Mouse (Mus musculus) hindbrain, embryonic 11.5 days (tissue): ENCODE measurements around the gene Tmcc1. TPM values are rescaled to one million over a fixed set of nuclear protein-coding genes. Genes with fewer than 3 reads are reported as not detected.

ENCODE experiments used
- ATAC-seq: fragments of 200-750 bp; cut with Nextera tagmentation; 2 replicates; pipeline ENCODE4 v1.8.0; 2017; ENCODE audit warnings: mild to moderate bottlenecking, moderate TSS enrichment, moderate library complexity; ENCODE audit not compliant: low FRiP score
- DNase-seq: peaks from one replicate; pipeline ENCODE4 v3.0.0-alpha.2; 2015; ENCODE audit warnings: low spot score
- H3K27ac ChIP-seq: fragments of 300-500 bp; sonication (generic); 2 replicates; pipeline ENCODE4 v1.5.1; 2014; ENCODE audit warnings: mild to moderate bottlenecking, low read depth, low read length
- H3K27me3 ChIP-seq: fragments of 300-500 bp; sonication (generic); 2 replicates; pipeline ENCODE4 v1.6.1; 2014; ENCODE audit warnings: mild to moderate bottlenecking, low read length, moderate library complexity, mixed read lengths; ENCODE audit not compliant: control insufficient read depth, insufficient read depth
- H3K36me3 ChIP-seq: fragments of 300-500 bp; sonication (generic); 2 replicates; pipeline ENCODE4 v1.6.1; 2014; ENCODE audit warnings: mild to moderate bottlenecking, low read length, moderate library complexity, mixed read lengths; ENCODE audit not compliant: control insufficient read depth, insufficient read depth
- H3K4me1 ChIP-seq: fragments of 300-500 bp; sonication (generic); replicated peaks from 2 replicates; pipeline ENCODE4 v1.6.1; 2014; ENCODE audit warnings: low read length, mixed read lengths; ENCODE audit not compliant: control insufficient read depth, insufficient read depth
- H3K4me2 ChIP-seq: fragments of 300-500 bp; sonication (generic); replicated peaks from 2 replicates; pipeline ENCODE4 v1.6.1; 2014; ENCODE audit warnings: mild to moderate bottlenecking, low read depth, low read length
- H3K4me3 ChIP-seq: fragments of 300-500 bp; sonication (generic); 2 replicates; pipeline ENCODE4 v1.5.1; 2014; ENCODE audit warnings: low read depth, low read length
- H3K9ac ChIP-seq: fragments of 300-500 bp; sonication (generic); 2 replicates; pipeline ENCODE4 v1.6.1; 2014; ENCODE audit warnings: low read depth, low read length
- H3K9me3 ChIP-seq: fragments of 300-500 bp; sonication (generic); 2 replicates; pipeline ENCODE4 v1.6.1; 2016; ENCODE audit warnings: low read length; ENCODE audit not compliant: control insufficient read depth
- WGBS: fragments of 180-500 bp; shearing (Covaris S2); extraction: QIAGEN DNeasy Blood & Tissue Kit; methylation state at CpG from one replicate; pipeline ENCODE4 v1.1.7; 2014; 5-methylcytosine and 5-hydroxymethylcytosine counted together
- polyA plus RNA-seq: library from polyadenylated mRNA; unstranded; fragments of >200 nt; fragmentation: Nextera tagmentation; extraction: Ambion mirVana; gene quantifications from 2 replicates; pipeline ENCODE4 v1.2.1, GENCODE M21; 2014

Gene Tmcc1
- polyA plus RNA-seq, 1 experiment from 2014 or later = 23.4 TPM

DNA sequence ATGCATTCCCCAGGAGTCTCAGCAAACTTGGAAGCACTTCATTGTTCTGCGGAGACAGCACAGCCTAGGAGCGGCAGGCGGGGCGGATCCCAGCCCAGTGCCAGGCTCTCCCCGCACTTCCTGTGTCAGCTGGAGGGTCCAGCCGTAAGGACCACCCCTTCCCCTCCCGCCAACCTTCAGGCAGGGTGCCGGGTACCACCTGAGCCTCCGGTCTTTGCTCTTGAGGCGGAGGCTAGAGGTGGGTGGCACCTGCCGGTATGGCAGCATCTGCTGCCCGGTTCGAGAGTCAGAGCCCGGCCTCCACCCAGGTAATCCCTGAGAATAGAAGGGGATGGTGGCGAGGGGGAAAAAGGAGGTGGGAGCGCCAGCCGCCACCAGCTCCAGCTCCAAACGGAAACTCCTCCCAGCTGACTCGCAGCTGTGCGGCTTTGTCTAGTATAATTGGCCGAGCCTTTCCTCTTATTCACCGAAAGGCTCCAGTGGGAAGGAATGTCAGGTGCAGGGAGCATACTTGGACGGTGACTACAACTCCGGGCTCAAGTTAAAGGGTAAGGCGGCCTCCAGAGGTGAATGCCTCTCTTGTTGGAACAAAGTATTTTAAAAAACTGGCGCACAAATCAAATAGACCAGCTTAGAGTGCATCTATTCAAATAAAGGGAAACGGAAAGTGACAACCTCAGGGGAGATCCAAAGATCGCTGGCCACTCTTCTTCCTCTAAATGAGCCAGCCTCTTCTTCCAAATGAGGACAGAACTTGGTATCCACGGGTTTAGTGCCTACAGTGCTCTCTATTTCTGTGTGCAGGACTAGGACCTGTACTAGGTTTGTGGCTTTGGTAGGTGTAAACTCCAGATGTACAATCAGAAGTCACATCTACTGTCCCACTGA lies 85.6 kb downstream of the Tmcc1 start:
- peaks cover 3% of the 10 kb centered on the region; the same call in 1 of the 2 replicates for H3K4me1 ChIP-seq
- H3K36me3 ChIP-seq = no peaks in the 10 kb centered on the region
- DNase-seq (peak; percentile 79), ATAC-seq (peak; percentile 98)
- H3K27ac ChIP-seq = peak overlapping the region; percentile 88
- H3K4me2 ChIP-seq = peak overlapping the region; percentile 76
- no peaks in the 10 kb centered on the region for H3K9me3 ChIP-seq
- under 1% methylated on average over 29 of the region's 29 CpGs for WGBS
- H3K9ac ChIP-seq = peak overlapping the region; percentile 78
- peak overlapping the region; percentile 65 for H3K4me3 ChIP-seq
- H3K27me3 ChIP-seq = no peaks in the 10 kb centered on the region

GRCm38 (mm10) chr6:116106967-116107470 lies 86.3 kb downstream of the Tmcc1 start:
- Histone ChIP-seq H3K9ac (peak overlapping the region; percentile 78), H3K4me1 (peaks cover 3% of the 10 kb centered on the region; the same call in 1 of the 2 replicates), H3K36me3 (no peaks in the 10 kb centered on the region), H3K27me3 (no peaks in the 10 kb centered on the region), H3K9me3 (no peaks in the 10 kb centered on the region), H3K4me3 (peak overlapping the region; percentile 65), H3K4me2 (peak overlapping the region; percentile 76), H3K27ac (peak overlapping the region; percentile 88)
- peak; percentile 62; the same call in 1 of the 2 replicates for ATAC-seq
- under 1% methylated on average over 6 of the region's 6 CpGs for WGBS
- DNase-seq = no peak

DNA sequence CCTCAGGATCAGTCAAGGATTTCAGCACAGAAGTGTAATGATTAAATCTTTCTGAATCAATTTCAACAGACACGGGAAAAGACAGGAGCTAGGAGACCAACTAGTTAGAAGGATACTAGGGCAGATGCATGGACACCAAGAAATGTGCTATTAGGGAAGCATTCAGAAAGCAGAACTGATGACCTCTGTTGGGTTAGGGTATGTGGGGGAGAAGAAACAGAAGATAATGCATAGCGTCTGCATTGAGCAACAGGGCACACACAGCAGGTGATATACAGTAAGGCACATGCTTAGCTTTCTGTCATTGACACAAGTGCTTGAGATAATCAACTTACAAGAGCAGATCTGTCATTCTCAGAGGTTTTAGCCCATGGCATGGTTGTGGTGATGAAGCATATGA lies 95.7 kb downstream of the Tmcc1 start:
- Histone ChIP-seq H3K9me3 (no peaks in the 10 kb centered on the region), H3K4me3 (no peak overlapping the region), H3K4me2 (no peak overlapping the region), H3K27me3 (no peaks in the 10 kb centered on the region), H3K27ac (no peak overlapping the region), H3K4me1 (no peaks in the 10 kb centered on the region), H3K36me3 (no peaks in the 10 kb centered on the region), H3K9ac (no peak overlapping the region)
- DNase-seq = no peak
- WGBS = 87% methylated on average over 2 of the region's 2 CpGs
- no peak for ATAC-seq

- Histone ChIP-seq H3K9me3 (no peaks in the 10 kb centered on the region), H3K9ac (no peak overlapping the region), H3K4me2 (no peak overlapping the region), H3K27me3 (no peaks in the 10 kb centered on the region), H3K4me1 (no peaks in the 10 kb centered on the region), H3K36me3 (no peaks in the 10 kb centered on the region), H3K4me3 (no peak overlapping the region), H3K27ac (no peak overlapping the region)
- DNase-seq = no peak
- ATAC-seq = no peak
Observed at GRCm38 (mm10) chr6:116089402-116089801, 103.9 kb downstream of the Tmcc1 start.

DNA sequence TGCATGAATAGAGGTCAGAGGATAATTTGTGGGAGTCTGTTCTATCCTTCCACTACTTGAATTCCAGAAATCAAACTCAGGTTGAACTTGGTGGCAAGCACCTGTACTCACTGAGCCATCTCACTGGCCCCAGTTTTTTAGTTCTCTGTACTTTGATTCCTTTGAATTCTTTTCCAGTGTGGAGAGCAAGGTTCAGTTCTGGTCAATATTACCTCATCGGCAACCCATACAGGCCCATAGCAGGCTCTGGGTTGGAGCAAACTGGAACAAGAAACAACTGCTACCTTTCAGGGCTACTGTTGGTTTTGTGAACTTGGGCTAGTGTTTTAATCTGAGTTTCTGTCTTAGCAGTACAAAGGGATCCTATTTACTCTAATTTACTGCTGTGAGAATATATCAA lies 107.2 kb downstream of the Tmcc1 start:
- no peak for DNase-seq
- no peaks in the 10 kb centered on the region for H3K9me3 ChIP-seq
- H3K4me3 ChIP-seq = no peak overlapping the region
- H3K9ac ChIP-seq = no peak overlapping the region
- no peaks in the 10 kb centered on the region for H3K27me3 ChIP-seq
- H3K27ac ChIP-seq = no peak overlapping the region
- no peak overlapping the region for H3K4me2 ChIP-seq
- H3K4me1 ChIP-seq = no peaks in the 10 kb centered on the region
- no peaks in the 10 kb centered on the region for H3K36me3 ChIP-seq
- WGBS = 90% methylated on average over 1 of the region's 1 CpGs
- ATAC-seq = no peak

- Histone ChIP-seq H3K4me2 (no peak overlapping the region), H3K36me3 (no peaks in the 10 kb centered on the region), H3K9me3 (no peaks in the 10 kb centered on the region), H3K9ac (no peak overlapping the region), H3K27me3 (no peaks in the 10 kb centered on the region), H3K27ac (no peak overlapping the region), H3K4me3 (no peak overlapping the region), H3K4me1 (no peaks in the 10 kb centered on the region)
- WGBS = 57% methylated on average over 1 of the region's 1 CpGs
- ATAC-seq (no peak), DNase-seq (no peak)
Observed at GRCm38 (mm10) chr6:116082239-116082638, 111.0 kb downstream of the Tmcc1 start.

- WGBS = 40% methylated on average over 2 of the region's 2 CpGs
- no peaks in the 10 kb centered on the region for H3K36me3 ChIP-seq
- no peak for DNase-seq
Observed at GRCm38 (mm10) chr6:116081375-116081774, 111.9 kb downstream of the Tmcc1 start.

GRCm38 (mm10) chr6:116080756-116081155 lies 112.5 kb downstream of the Tmcc1 start:
- H3K36me3 ChIP-seq = no peaks in the 10 kb centered on the region
- no peak for ATAC-seq
- no peak overlapping the region for H3K4me2 ChIP-seq
- no peak for DNase-seq
- H3K27ac ChIP-seq = no peak overlapping the region
- H3K9me3 ChIP-seq = no peaks in the 10 kb centered on the region
- H3K27me3 ChIP-seq = no peaks in the 10 kb centered on the region
- no peak overlapping the region for H3K4me3 ChIP-seq
- 87% methylated on average over 5 of the region's 5 CpGs for WGBS
- no peaks in the 10 kb centered on the region for H3K4me1 ChIP-seq
- no peak overlapping the region for H3K9ac ChIP-seq

More at GRCm38 (mm10) chr6:116081375-116081774, 111.9 kb downstream of the Tmcc1 start:
- no peaks in the 10 kb centered on the region for H3K9me3 ChIP-seq
- no peaks in the 10 kb centered on the region for H3K4me1 ChIP-seq
- no peak overlapping the region for H3K9ac ChIP-seq
- H3K27ac ChIP-seq = no peak overlapping the region
- H3K4me2 ChIP-seq = no peak overlapping the region
- H3K27me3 ChIP-seq = no peaks in the 10 kb centered on the region
- ATAC-seq = no peak
- H3K4me3 ChIP-seq = no peak overlapping the region

DNA sequence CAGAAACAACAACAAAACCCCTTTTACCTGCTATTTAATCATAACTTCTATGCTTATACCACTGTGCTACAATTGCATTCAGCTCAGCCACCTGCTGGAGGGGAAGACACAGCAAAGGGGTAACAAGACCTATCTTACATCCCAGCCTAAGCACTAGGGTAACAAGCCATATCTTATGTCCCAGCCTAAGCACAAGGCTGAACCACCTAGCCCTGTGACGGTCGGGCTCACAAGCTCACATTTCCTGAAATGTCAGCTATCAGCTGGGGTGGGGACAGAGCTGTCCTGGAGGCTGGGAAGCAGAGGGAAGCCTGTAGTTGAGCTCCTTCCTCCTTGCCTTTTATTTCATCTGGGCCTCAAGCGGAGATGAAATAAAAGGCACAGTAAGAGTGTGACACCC lies 115.7 kb downstream of the Tmcc1 start:
- H3K4me3 ChIP-seq = no peak overlapping the region
- WGBS = 62% methylated on average over 3 of the region's 3 CpGs

More for the DNA sequence above, 115.7 kb downstream of the Tmcc1 start:
- DNase-seq (no peak), ATAC-seq (no peak)
- no peaks in the 10 kb centered on the region for H3K27me3 ChIP-seq
- no peak overlapping the region for H3K9ac ChIP-seq
- H3K9me3 ChIP-seq = no peaks in the 10 kb centered on the region
- no peak overlapping the region for H3K4me2 ChIP-seq
- H3K4me1 ChIP-seq = no peaks in the 10 kb centered on the region
- H3K36me3 ChIP-seq = no peaks in the 10 kb centered on the region
- no peak overlapping the region for H3K27ac ChIP-seq
